Comparison of ENCODE assay signal across 13 mouse cellular contexts in the genomic region with DNA sequence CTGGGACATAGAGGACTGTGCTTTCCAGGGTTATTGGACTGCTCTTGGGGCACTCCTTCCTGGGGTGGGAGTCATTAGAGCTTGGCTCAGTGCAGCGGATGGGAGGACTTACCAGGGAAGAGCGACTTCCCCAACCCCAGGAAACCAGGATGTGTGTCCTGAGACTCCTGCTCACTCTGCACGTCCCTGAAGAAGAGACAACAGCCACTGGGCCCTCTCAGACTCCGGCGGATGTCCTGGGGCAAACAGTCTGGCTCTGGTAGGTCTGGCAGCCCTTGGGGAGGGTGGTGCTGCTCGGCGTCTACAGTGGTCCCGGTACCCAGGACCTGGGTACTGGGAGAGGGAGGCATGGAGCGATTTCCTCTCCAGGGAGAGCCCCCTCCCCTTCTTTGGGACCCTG. TPM values are rescaled to one million over a fixed set of nuclear protein-coding genes. Genes with fewer than 3 reads are reported as not detected.
DNase-seq lines count a peak whose midpoint lies in the region; ATAC-seq and TF ChIP-seq lines count a peak whose summit lies in the region.
"Had no signal": no experiment of that assay in that cellular context is flagged by ENCODE, and none has a peak within 500 bp of the region (broad histone marks: within the 10 kb centered on the region; RNA-seq: fewer than 3 reads in every experiment).

A gene (plus strand): TSS at position 111 of the 400 bp plus-strand sequence.

- no peaks in the 10 kb centered on the region for H3K4me1 ChIP-seq in limb, embryonic 11.5 days (ENCODE audit: control insufficient read depth, insufficient read depth, low read length)
- no peaks in the 10 kb centered on the region for H3K4me1 ChIP-seq in limb, embryonic 10.5 days
- H3K4me1 ChIP-seq in liver, adult 2 months (ENCODE audit: control insufficient read depth, insufficient read depth, low read length): peaks cover 17% of the 10 kb centered on the region
- H3K4me1 ChIP-seq: embryonic facial prominence, embryonic 15.5 days; forebrain, embryonic 15.5 days; midbrain, embryonic 13.5 days had no signal

- ATAC-seq in limb, embryonic 11.5 days (ENCODE audit: insufficient number of reproducible peaks, low FRiP score, low TSS enrichment, low read depth): no peak
- ATAC-seq in CD4-positive, CD25-positive, alpha-beta regulatory T cell, adult 4 months: no peak
- ATAC-seq: forebrain, embryonic 15.5 days; midbrain, embryonic 13.5 days had no signal

- no peak within 1 kb of the TSS for H3K4me2 ChIP-seq in limb, embryonic 11.5 days (ENCODE audit: low read depth, severe bottlenecking)
- H3K4me2 ChIP-seq: embryonic facial prominence, embryonic 15.5 days; forebrain, embryonic 15.5 days; liver, embryonic 15.5 days; midbrain, embryonic 13.5 days had no signal

- no peaks in the 10 kb centered on the region for H3K9me3 ChIP-seq in limb, embryonic 11.5 days (ENCODE audit: control insufficient read depth, low read length)
- H3K9me3 ChIP-seq in limb, embryonic 10.5 days (replicated peaks): no peaks in the 10 kb centered on the region
- H3K9me3 ChIP-seq: embryonic facial prominence, embryonic 15.5 days; forebrain, embryonic 15.5 days; liver, embryonic 15.5 days; midbrain, embryonic 13.5 days had no signal

- no peak within 1 kb of the TSS for H3K27ac ChIP-seq in limb, embryonic 11.5 days (replicated peaks; ENCODE audit: low read depth, low read length)
- H3K27ac ChIP-seq in limb, embryonic 10.5 days: no peak within 1 kb of the TSS
- H3K27ac ChIP-seq in liver, adult 2 months (replicated peaks; ENCODE audit: insufficient read depth, low read depth, low read length): 0 out of 2 replicates have a peak within 1 kb of the TSS, but pooled peaks have one; percentile 4
- H3K27ac ChIP-seq: embryonic facial prominence, embryonic 15.5 days; forebrain, embryonic 15.5 days; liver, embryonic 15.5 days; midbrain, embryonic 13.5 days had no signal

- WGBS in limb, embryonic 11.5 days: 80% methylated on average over 9 of the region's 9 CpGs
- WGBS in limb, embryonic 10.5 days: 81% methylated on average over 9 of the region's 9 CpGs
- WGBS in liver, adult 2 months: 84% methylated on average over 9 of the region's 9 CpGs

- no peaks in the 10 kb centered on the region for H3K79me2 ChIP-seq in liver, adult 2 months (ENCODE audit: control insufficient read depth, insufficient read depth, low read length)

- H3K9ac ChIP-seq in limb, embryonic 11.5 days (ENCODE audit: low read length): 0 out of 2 replicates have a peak within 1 kb of the TSS, but pooled peaks have one; percentile 12
- no peak within 1 kb of the TSS for H3K9ac ChIP-seq in liver, adult 2 months (ENCODE audit: low read depth, low read length)
- H3K9ac ChIP-seq: embryonic facial prominence, embryonic 15.5 days; forebrain, embryonic 15.5 days; liver, embryonic 15.5 days; midbrain, embryonic 13.5 days had no signal

- TF ChIP-seq CTCF in liver, adult 2 months (IDR thresholded peaks at IDR 0.05; ENCODE audit: low read depth, low read length): no peak

- no peak for TF ChIP-seq POLR2A in liver, adult 2 months (IDR thresholded peaks at IDR 0.05; ENCODE audit: extremely low read depth, insufficient read depth, low read length)

- peak; percentile 18 for DNase-seq in adrenal gland, postnatal 14 days
- no peak for DNase-seq in adrenal gland, postnatal 36 days
- DNase-seq in limb, embryonic 11.5 days (ENCODE audit: low spot score): no peak
- no peak for DNase-seq in limb, embryonic 10.5 days (ENCODE audit: low spot score)
- no peak for DNase-seq in liver, adult 2 months (ENCODE audit: extremely low read depth, low read depth, low spot score)
- DNase-seq in lung, postnatal 4 days: peak; percentile 58 to 79
- DNase-seq in left cerebral cortex, adult 11 months (ENCODE audit: low spot score): no peak

- no peak within 1 kb of the TSS for H3K4me3 ChIP-seq in limb, embryonic 11.5 days (ENCODE audit: low read depth, low read length)
- H3K4me3 ChIP-seq in limb, embryonic 10.5 days: no peak within 1 kb of the TSS
- H3K4me3 ChIP-seq in liver, adult 2 months (ENCODE audit: insufficient read depth, low read depth, low read length): peak within 1 kb of the TSS; percentile 17; the same call in 1 of the 2 replicates
- H3K4me3 ChIP-seq: embryonic facial prominence, embryonic 15.5 days; forebrain, embryonic 15.5 days; liver, embryonic 15.5 days; midbrain, embryonic 13.5 days had no signal

- no peaks in the 10 kb centered on the region for H3K36me3 ChIP-seq in limb, embryonic 11.5 days (ENCODE audit: control insufficient read depth, insufficient read depth, low read length)
- H3K36me3 ChIP-seq in limb, embryonic 10.5 days: no peaks in the 10 kb centered on the region
- H3K36me3 ChIP-seq in liver, adult 2 months (ENCODE audit: control insufficient read depth, insufficient read depth, low read length): no peaks in the 10 kb centered on the region
- H3K36me3 ChIP-seq: embryonic facial prominence, embryonic 15.5 days; forebrain, embryonic 15.5 days; liver, embryonic 15.5 days; midbrain, embryonic 13.5 days had no signal

- no peaks in the 10 kb centered on the region for H3K27me3 ChIP-seq in limb, embryonic 11.5 days (ENCODE audit: control insufficient read depth, insufficient read depth, low read length)
- H3K27me3 ChIP-seq in limb, embryonic 10.5 days (ENCODE audit: low read depth, poor library complexity, severe bottlenecking): no peaks in the 10 kb centered on the region
- no peaks in the 10 kb centered on the region for H3K27me3 ChIP-seq in liver, adult 2 months (ENCODE audit: control insufficient read depth, insufficient read depth, low read length)
- H3K27me3 ChIP-seq: embryonic facial prominence, embryonic 15.5 days; forebrain, embryonic 15.5 days; liver, embryonic 15.5 days; midbrain, embryonic 13.5 days had no signal

RNA-seq across cellular contexts. Expression of the gene that starts here (rescaled TPM):
- 1.4 and 2.1 TPM in 2 replicates for total RNA-seq in adrenal gland, postnatal 14 days (2021)
- total RNA-seq in adrenal gland, postnatal 36 days (2021): under 1 TPM; 0.66 to 0.86 TPM
- polyA plus RNA-seq in limb, embryonic 11.5 days (2014; fragmentation: Nextera tagmentation; extraction: Ambion mirVana): 0.17 and 0.21 TPM in 2 replicates
- 0.16 TPM in 1 of 2 replicates, not detected in the other for polyA plus RNA-seq in limb, embryonic 10.5 days (2016; fragmentation: Nextera tagmentation; extraction: Ambion mirVana)
- 1.6 and 2.3 TPM in 2 replicates for total RNA-seq in liver, adult 2 months (2014; rRNA removed)
- 1.4 and 2.4 TPM in 2 replicates for polyA plus RNA-seq in liver, adult 2 months (2012; rRNA removed)
- not detected for polyA plus RNA-seq in CD4-positive, CD25-positive, alpha-beta regulatory T cell, adult 4 months (2017; shearing (Covaris generic))
- total RNA-seq: hematopoietic stem cell, adult 5-6 weeks had no signal

Comparison
In these comparisons a context has a peak if more than half of its experiments do, and no peak if none do; other contexts are left out.
1. DNase-seq: peak in adrenal gland, postnatal 14 days (single experiment) and lung, postnatal 4 days (2 of 2); none in adrenal gland, postnatal 36 days (0 of 2), limb, embryonic 11.5 days (single experiment), limb, embryonic 10.5 days (single experiment), liver, adult 2 months (single experiment) and left cerebral cortex, adult 11 months (single experiment).